Mouse (Mus musculus) kidney, adult 2 months (tissue): ENCODE results near the gene Hsdl1. TPM values are rescaled to one million over a fixed set of nuclear protein-coding genes. Genes with fewer than 3 reads are reported as not detected.

ENCODE experiments used
- DNase-seq: peaks from one replicate; pipeline ENCODE4 v3.0.0; 2021
- H3K27ac ChIP-seq: fragments of 200-500 bp; 2 replicates; pipeline ENCODE4 v1.5.1; 2012; ENCODE audit warnings: low read depth, low read length, control low read depth, inconsistent platforms; ENCODE audit not compliant: insufficient read depth
- H3K27me3 ChIP-seq: fragments of 200-500 bp; replicated peaks from 2 replicates; pipeline ENCODE4 v1.6.1; 2012; ENCODE audit warnings: mild to moderate bottlenecking, moderate library complexity, low read length, inconsistent platforms; ENCODE audit not compliant: control insufficient read depth, insufficient read depth
- H3K36me3 ChIP-seq: fragments of 200-500 bp; 2 replicates; pipeline ENCODE4 v1.6.1; 2012; ENCODE audit warnings: mild to moderate bottlenecking, moderate library complexity, low read length, inconsistent platforms; ENCODE audit not compliant: control insufficient read depth, insufficient read depth
- H3K4me1 ChIP-seq: fragments of 200-500 bp; 2 replicates; pipeline ENCODE4 v1.6.1; 2011; ENCODE audit warnings: low read length; ENCODE audit not compliant: control insufficient read depth, insufficient read depth
- H3K4me3 ChIP-seq: fragments of 200-500 bp; 2 replicates; pipeline ENCODE4 v1.5.1; 2011; ENCODE audit warnings: mild to moderate bottlenecking, low read depth, low read length, control low read depth; ENCODE audit not compliant: insufficient read depth
- CTCF ChIP-seq: fragments of 200-500 bp; conservative IDR thresholded peaks from 2 replicates; pipeline ENCODE4 v1.5.1; 2011; ENCODE audit warnings: low read depth, mild to moderate bottlenecking, control low read depth, low read length, moderate library complexity, mixed read lengths; ENCODE audit not compliant: insufficient read depth, insufficient read length
- POLR2A ChIP-seq: fragments of 200-500 bp; IDR thresholded peaks from one replicate; pipeline ENCODE4 v1.6.1; 2011; ENCODE audit warnings: low read depth, low read length, control low read depth
- WGBS: fragments of 180-500 bp; shearing (Covaris S2); methylation state at CpG from one replicate; pipeline ENCODE4 v1.1.7; 2018; 5-methylcytosine and 5-hydroxymethylcytosine counted together
- polyA plus RNA-seq: library from polyadenylated mRNA; depleted of rRNA; stranded (reverse); fragments of >200 nt; gene quantifications from 2 replicates; pipeline ENCODE4 v1.2.3, GENCODE M21; 2012; rRNA removed

Gene Hsdl1
- polyA plus RNA-seq: 20.0 and 23.1 TPM in 2 replicates

- H3K27me3 ChIP-seq: no peaks in the 10 kb centered on the region
- peak; percentile 43 for TF ChIP-seq POLR2A
- TF ChIP-seq CTCF: 0 out of 2 replicates have a peak, but pooled peaks have one; percentile 16
- no peak within 1 kb of the TSS for H3K27ac ChIP-seq
- H3K36me3 ChIP-seq: no peaks in the 10 kb centered on the region
- peak within 1 kb of the TSS; percentile 77 for H3K4me3 ChIP-seq
- peak; percentile 98 for DNase-seq
- peaks cover 5% of the 10 kb centered on the region; the same call in 1 of the 2 replicates for H3K4me1 ChIP-seq
- 1% methylated on average over 97 of the region's 97 CpGs for WGBS
Measured at GRCm38 (mm10) chr8:119574437-119575365, at the start of gene Hsdl1, which contains the start of gene Dnaaf1. Gene Hsdl1, minus strand, starts transcription at chr8:119575183. Gene Dnaaf1, plus strand, starts transcription at chr8:119575235.

- TF ChIP-seq CTCF: no peak
- no peak for TF ChIP-seq POLR2A
- no peak overlapping the region for H3K4me3 ChIP-seq
- H3K36me3 ChIP-seq: no peaks in the 10 kb centered on the region
- DNase-seq: no peak
- no peak overlapping the region for H3K27ac ChIP-seq
- no peaks in the 10 kb centered on the region for H3K4me1 ChIP-seq
- no peaks in the 10 kb centered on the region for H3K27me3 ChIP-seq
- 89% methylated on average over 1 of the region's 1 CpGs for WGBS
Measured at GRCm38 (mm10) chr8:119623744-119624143, 48.8 kb upstream of the Hsdl1 start.

DNA sequence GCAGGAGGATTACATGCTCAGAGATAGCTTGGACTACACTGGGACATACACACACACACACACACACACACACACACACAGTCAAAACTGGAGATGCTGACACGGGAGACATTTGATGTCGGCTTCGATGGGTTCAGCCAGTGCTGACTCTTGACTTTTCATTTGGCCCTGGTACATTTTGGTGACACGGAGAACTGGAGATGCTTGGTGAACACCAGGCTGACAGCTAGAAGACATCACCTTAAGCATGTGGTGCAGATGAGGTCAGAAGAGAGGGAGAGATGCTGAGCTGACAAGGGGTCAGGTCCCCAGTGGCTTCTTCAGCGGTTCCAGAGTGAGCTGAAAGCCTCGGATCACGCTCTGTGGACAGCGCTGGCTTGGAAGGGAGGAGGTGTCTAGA is 48.1 kb upstream of the Hsdl1 start:
- DNase-seq: no peak
- Histone ChIP-seq H3K4me3 (no peak overlapping the region), H3K27me3 (no peaks in the 10 kb centered on the region), H3K4me1 (no peaks in the 10 kb centered on the region), H3K36me3 (no peaks in the 10 kb centered on the region), H3K27ac (no peak overlapping the region)
- no peak for TF ChIP-seq CTCF
- TF ChIP-seq POLR2A: no peak
- 85% methylated on average over 8 of the region's 8 CpGs for WGBS

DNA sequence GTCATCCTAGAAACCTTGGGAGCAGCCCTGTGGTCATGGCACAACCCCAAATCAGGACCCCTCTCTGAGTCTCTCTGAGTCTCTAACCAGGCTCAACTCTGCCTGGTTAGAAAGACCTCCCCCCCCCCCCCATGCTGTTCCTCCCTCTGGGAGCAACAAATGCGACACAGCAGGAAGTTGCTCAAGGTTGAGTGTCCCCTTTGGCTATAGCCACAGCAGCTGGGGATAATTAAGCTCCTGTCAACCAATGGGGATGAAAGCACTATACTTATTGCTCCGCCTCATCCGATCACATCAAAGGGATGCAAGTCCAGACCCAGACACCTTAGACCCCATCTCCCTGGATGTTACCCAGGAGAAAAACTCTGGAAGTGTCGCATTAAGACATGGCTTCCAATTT is 47.6 kb upstream of the Hsdl1 start:
- H3K27me3 ChIP-seq: no peaks in the 10 kb centered on the region
- 68% methylated on average over 4 of the region's 4 CpGs for whole genome bisulfite sequencing
- H3K4me3 ChIP-seq: no peak overlapping the region
- H3K4me1 ChIP-seq: no peaks in the 10 kb centered on the region
- H3K27ac ChIP-seq: no peak overlapping the region
- no peak for DNase-seq
- no peak for TF ChIP-seq CTCF
- TF ChIP-seq POLR2A: no peak
- H3K36me3 ChIP-seq: no peaks in the 10 kb centered on the region

DNA sequence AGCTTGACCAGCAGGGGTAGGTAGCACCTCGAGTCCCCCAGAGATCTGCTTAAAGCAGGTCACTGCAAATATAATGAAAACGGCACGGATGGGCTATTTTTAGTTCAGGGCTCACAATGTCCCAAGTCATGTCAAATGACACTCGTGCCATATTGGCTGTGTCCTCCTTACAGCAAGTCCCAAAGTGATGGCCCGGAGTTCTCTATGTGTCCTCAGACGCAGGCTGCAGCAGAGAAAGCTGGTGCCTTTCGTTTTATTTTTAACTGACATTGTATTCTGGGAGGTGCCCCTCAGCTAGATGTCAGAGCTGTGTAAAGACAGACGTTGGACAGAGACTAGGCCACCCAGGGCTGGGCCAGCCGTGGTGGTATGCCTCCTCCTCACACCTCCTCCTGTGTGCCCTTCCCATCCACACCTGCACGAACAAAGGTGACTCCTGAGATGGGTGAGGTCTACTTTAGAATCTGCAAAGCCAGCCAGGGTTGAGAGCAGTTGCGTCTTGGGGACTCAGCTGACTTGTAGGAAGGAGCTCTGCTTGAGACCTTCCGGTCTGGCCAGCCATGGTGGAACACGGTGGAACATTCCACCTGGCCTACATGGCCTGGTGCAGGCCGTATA is 46.0 kb upstream of the Hsdl1 start:
- no peaks in the 10 kb centered on the region for H3K36me3 ChIP-seq
- H3K27ac ChIP-seq: no peak overlapping the region
- no peak overlapping the region for H3K4me3 ChIP-seq
- DNase-seq: no peak
- no peaks in the 10 kb centered on the region for H3K27me3 ChIP-seq
- 83% methylated on average over 14 of the region's 14 CpGs for WGBS
- TF ChIP-seq CTCF: no peak
- no peaks in the 10 kb centered on the region for H3K4me1 ChIP-seq

DNA sequence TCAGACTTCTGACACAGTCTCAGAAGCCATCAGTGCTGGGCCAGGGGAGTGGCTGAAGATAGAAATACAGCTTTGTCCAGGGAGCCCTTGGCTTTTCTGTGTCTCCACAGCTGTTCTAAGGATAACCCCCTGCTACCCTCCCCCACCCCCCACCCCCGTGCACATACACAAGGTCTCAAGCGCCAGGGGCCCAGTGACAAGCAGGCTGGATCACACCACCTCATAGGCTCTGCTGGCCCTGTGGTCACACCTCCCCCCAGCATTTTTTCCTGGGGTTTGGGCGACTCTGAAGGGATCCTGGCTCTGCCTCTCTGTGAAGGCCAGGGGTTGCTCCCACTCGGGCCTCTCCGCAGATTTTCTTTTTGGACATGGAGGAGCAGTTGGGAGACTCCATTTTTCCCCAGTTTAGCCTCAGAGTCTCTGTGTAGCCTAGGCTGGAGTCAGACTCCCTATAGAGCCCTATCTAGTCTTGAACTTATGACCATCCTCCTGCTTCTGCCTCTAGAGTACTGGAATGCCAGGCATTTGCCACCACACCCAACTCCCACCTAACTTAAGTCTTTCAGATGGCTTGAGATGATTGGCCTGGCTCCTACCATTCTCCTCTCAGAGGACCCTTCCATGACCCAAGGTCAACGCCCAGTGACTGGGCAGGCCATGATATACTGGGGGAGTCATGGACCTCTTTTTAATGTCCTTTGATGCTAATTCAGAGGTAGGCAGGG is 45.3 kb upstream of the Hsdl1 start:
- 77% methylated on average over 6 of the region's 6 CpGs for WGBS
- DNase-seq: no peak
- no peaks in the 10 kb centered on the region for H3K27me3 ChIP-seq
- H3K27ac ChIP-seq: no peak overlapping the region
- TF ChIP-seq CTCF (no peak), POLR2A (no peak)
- H3K4me3 ChIP-seq: no peak overlapping the region
- H3K36me3 ChIP-seq: no peaks in the 10 kb centered on the region
- no peaks in the 10 kb centered on the region for H3K4me1 ChIP-seq

GRCm38 (mm10) chr8:119618887-119619286 is 43.9 kb upstream of the Hsdl1 start:
- Histone ChIP-seq H3K4me3 (no peak overlapping the region), H3K27ac (no peak overlapping the region), H3K27me3 (no peaks in the 10 kb centered on the region), H3K4me1 (no peaks in the 10 kb centered on the region), H3K36me3 (no peaks in the 10 kb centered on the region)
- no peak for TF ChIP-seq CTCF
- TF ChIP-seq POLR2A: no peak
- no peak for DNase-seq
- 73% methylated on average over 5 of the region's 5 CpGs for WGBS
